Mouse (Mus musculus): ENCODE data around the gene Spty2d1. TPM values are rescaled to one million over a fixed set of nuclear protein-coding genes. Genes with fewer than 3 reads are reported as not detected.
A peak's percentile ranks its signal among the peaks of the same experiment; 100 is the strongest.

The Spty2d1 gene
- polyA plus RNA-seq, 1 experiment from 2014 or later, result 19.8 TPM

DNA sequence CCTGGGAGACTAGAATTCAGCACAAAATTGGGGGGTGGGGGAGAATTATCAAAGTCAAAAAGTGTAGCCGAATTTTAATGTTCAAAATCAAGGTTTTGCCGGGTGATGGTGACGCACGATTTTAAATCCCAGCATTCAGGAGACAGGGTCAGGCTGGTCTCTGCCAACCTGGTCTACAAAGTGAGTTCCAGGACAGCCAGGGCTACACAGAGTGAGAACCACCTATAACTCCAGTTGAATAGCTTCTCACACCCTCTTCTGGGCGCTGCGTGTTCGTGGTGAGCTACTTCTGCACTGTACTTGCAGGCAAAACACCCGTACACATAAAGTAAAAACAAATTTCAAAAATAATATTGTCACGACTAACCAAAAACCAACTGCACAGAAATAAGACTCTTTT is 49.4 kb downstream of the Spty2d1 start:
- ATAC-seq (ENCODE audit: insufficient number of reproducible peaks, low FRiP score), result no peak
- no peaks in the 10 kb centered on the region for H3K9me3 ChIP-seq (replicated peaks)
- WGBS, result 15% methylated on average over 9 of the region's 9 CpGs
- peaks cover 26% of the 10 kb centered on the region for H3K4me1 ChIP-seq (replicated peaks)
- peak overlapping the region; percentile 91 for H3K4me2 ChIP-seq
- peak overlapping the region; percentile 90 for H3K4me3 ChIP-seq
- no peak overlapping the region for H3K27ac ChIP-seq (ENCODE audit: poor library complexity, severe bottlenecking)
- H3K9ac ChIP-seq, result peak overlapping the region; percentile 92
- H3K36me3 ChIP-seq, result peaks cover 20% of the 10 kb centered on the region
- 0 out of 2 replicates have a peak, but pooled peaks cover 3% of the 10 kb centered on the region for H3K27me3 ChIP-seq (replicated peaks)

DNA sequence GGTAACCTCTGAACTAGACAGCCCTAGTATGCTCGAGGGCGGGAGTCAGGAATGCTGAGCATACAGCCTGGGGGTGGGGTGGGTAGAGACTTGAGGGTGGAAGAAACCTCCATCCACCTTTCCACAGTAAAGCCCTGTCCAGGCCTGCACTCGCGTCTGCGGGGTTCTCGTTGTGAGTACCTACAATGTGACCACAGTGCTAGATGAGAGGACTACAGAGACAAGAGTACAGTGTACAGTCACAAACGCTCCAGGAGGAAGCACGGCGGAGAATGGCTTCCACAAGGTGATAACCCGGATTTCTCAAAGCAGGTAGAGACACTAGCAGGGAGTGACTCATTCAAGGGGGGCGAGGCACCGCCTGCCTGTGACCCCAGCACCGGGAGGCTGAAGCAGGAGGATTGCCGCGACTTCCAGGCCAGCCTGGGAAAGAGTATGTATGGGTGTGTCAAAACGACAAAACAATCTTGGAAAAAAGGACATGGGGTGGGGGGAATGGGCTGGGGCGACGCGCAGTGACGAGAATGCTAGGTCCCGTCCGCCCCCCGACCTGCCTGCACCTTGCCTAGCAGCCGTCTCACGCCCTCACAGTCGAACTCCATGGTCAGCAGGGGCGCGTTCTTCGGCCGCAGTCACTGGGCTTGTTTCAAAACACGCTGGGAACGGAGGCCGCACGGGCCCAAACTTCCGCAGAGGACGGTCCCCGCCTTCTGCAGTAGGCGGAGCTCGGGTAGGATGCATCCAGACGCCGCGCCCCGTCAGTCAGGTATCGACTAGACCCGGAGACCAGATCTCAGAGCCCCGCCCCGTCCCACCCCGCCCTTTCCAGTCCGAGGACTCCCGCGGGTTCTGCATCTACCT is 50.1 kb downstream of the Spty2d1 start, which contains the start of gene Uevld:
Gene Uevld (minus strand): TSS at position 697 of the 861 bp plus-strand sequence.
- H3K36me3 ChIP-seq, result peaks cover 27% of the 10 kb centered on the region
- peaks cover 25% of the 10 kb centered on the region for H3K4me1 ChIP-seq (replicated peaks)
- peak within 1 kb of the TSS; percentile 90 for H3K4me3 ChIP-seq
- peak within 1 kb of the TSS; percentile 54; the same call in 1 of the 2 replicates for H3K27ac ChIP-seq (ENCODE audit: poor library complexity, severe bottlenecking)
- 1% methylated on average over 51 of the region's 51 CpGs for WGBS
- H3K9ac ChIP-seq, result peak within 1 kb of the TSS; percentile 92
- H3K4me2 ChIP-seq, result peak within 1 kb of the TSS; percentile 91
- no peaks in the 10 kb centered on the region for H3K9me3 ChIP-seq (replicated peaks)
- 0 out of 2 replicates have a peak, but pooled peaks cover 3% of the 10 kb centered on the region for H3K27me3 ChIP-seq (replicated peaks)
- ATAC-seq (ENCODE audit: insufficient number of reproducible peaks, low FRiP score), result peak; percentile 91

Other genes with a start within 250 kb of the Spty2d1 start
- 16.4 and 17.4 TPM in 2 replicates for gene Hps5, start 212.3 kb downstream of the Spty2d1 start, polyA plus RNA-seq (2016; fragmentation: Nextera tagmentation; extraction: Ambion mirVana)
- gene Gtf2h1, start 212.3 kb downstream of the Spty2d1 start, polyA plus RNA-seq (2016; fragmentation: Nextera tagmentation; extraction: Ambion mirVana), result 32.5 and 33.1 TPM in 2 replicates
- 2,859 and 2,900 TPM in 2 replicates for gene Ldha, start 166.9 kb downstream of the Spty2d1 start, polyA plus RNA-seq (2016; fragmentation: Nextera tagmentation; extraction: Ambion mirVana)
- not detected in 2 replicates for gene Ldhc, start 147.2 kb downstream of the Spty2d1 start, polyA plus RNA-seq (2016; fragmentation: Nextera tagmentation; extraction: Ambion mirVana)
- gene Tsg101, start 88.4 kb downstream of the Spty2d1 start, polyA plus RNA-seq (2016; fragmentation: Nextera tagmentation; extraction: Ambion mirVana), result 185 and 190 TPM in 2 replicates
- 10.0 TPM in 2 replicates for gene Uevld, start 49.9 kb downstream of the Spty2d1 start, polyA plus RNA-seq (2016; fragmentation: Nextera tagmentation; extraction: Ambion mirVana)
- gene Gm9999, start 24.8 kb downstream of the Spty2d1 start, polyA plus RNA-seq (2016; fragmentation: Nextera tagmentation; extraction: Ambion mirVana), result not detected in 2 replicates
- gene Tmem86a, start 42.2 kb upstream of the Spty2d1 start, polyA plus RNA-seq (2016; fragmentation: Nextera tagmentation; extraction: Ambion mirVana), result 19.2 and 22.0 TPM in 2 replicates
- gene Ptpn5, start 125.3 kb upstream of the Spty2d1 start, polyA plus RNA-seq (2016; fragmentation: Nextera tagmentation; extraction: Ambion mirVana), result 0.10 TPM in 1 of 2 replicates, not detected in the other
- not detected in 2 replicates for gene Mrgpra6, start 196.5 kb upstream of the Spty2d1 start, polyA plus RNA-seq (2016; fragmentation: Nextera tagmentation; extraction: Ambion mirVana)
- gene Mrgpra9, start 244.4 kb upstream of the Spty2d1 start, polyA plus RNA-seq (2016; fragmentation: Nextera tagmentation; extraction: Ambion mirVana), result not detected in 2 replicates

Measured in heart, embryonic 12.5 days (tissue).